Mouse (Mus musculus) megakaryocyte, embryonic 14.5 days (primary cell): ENCODE results near the gene Accsl.

Source experiments
- FLI1 ChIP-seq: IDR thresholded peaks from 2 replicates; pipeline ENCODE4 v1.6.1; 2012; ENCODE audit warnings: low read length, inconsistent platforms, mixed read lengths
- GATA1 ChIP-seq: IDR thresholded peaks from 3 replicates; pipeline ENCODE4 v1.6.1; 2012; ENCODE audit warnings: mixed read lengths, low read length, inconsistent platforms, borderline replicate concordance

DNA sequence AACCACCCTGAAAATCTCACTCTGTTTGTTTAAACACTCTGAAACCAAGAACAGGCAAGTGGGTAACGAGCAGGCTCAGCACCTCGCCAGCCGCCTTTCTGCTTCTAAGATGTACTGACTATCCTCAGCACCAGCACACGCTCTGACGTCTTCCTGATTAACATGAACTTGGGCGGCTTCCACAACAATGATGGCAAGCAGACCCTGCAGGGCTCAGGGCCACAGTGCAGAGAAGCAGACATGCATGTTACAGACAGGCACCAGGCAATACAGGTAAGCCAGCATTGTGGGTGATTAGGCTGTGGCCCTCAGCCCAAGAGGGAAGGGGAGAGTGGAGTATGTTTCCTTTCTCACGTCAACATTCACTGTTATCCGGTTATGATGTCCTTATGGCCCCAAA, 61.5 kb downstream of the Accsl start:
- TF ChIP-seq GATA1 (no peak), FLI1 (no peak)
